Mouse (Mus musculus): ENCODE measurements at regions not wholly inside any gene's neighbourhood (a gene's known extent, or its start where the extent isn't known, plus 50 kb on each side); places are given as distances from the start of the nearest gene placed in this dataset.
A peak's percentile ranks its signal among the peaks of the same experiment; 100 is the strongest.

DNA sequence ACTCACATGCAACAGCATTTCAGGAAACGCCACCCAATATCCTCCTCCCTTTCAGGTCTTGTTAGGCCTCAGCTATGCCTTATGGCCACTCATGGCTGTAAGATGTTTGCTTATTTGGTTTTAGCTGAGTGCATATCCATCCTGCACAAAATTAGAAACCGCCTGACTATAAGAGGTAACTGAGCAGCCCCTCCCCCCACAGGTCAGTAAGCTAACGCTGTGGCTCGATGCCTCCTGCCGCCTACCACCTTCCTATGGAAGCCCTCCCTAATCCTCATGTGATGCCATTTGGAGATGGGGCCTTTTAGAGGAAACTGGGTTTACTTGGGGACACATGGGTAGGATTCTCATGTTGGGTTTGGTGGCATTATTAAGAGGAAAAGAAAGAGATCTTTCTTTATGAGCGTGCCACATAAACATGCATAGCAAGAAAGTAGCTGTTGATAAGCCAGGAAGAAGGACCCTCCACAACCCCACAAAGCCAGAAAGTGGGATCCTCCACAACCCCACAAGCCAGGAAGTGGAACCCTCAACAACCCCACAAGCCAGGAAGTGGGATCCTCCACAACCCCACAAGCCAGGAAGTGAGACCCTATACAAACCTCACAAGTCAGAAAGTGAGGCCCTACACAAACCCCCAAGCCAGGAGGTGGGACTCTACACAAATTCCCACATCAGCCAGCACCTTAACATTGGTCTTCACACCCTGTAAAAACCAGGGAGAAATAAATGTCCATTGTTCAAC lies 134.5 kb downstream of the Tmem17 start:
- TF ChIP-seq POLR2A (IDR thresholded peaks at IDR 0.05; ENCODE audit: borderline replicate concordance, extremely low read depth, insufficient read depth, insufficient read length, poor library complexity, severe bottlenecking): no peak
- TF ChIP-seq CTCF (IDR thresholded peaks at IDR 0.05; ENCODE audit: borderline replicate concordance, extremely low read depth, insufficient read depth, insufficient read length): no peak
- peak; percentile 32 for DNase-seq (ENCODE audit: low read depth)

DNA sequence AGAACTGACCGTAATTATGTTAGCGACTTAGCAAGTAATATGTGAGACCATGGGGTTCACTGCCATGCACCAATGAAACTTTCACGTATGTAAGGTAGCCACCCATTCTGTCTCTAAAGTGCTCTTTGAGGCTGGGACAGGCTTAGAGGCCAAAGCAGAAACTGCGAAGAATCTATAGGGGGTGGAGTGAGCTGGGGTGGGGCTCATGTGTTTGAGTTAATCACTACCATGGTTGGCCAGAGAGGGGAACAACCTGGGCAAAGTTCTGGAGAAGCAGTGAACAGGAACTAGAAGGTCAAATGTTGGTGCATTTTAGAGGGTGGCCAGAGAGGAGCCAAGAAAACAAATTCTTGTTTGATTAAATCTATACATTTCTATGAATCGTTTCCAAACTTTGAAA lies 136.4 kb downstream of the Tmem17 start:
- DNase-seq (ENCODE audit: low read depth): no peak
- TF ChIP-seq POLR2A (IDR thresholded peaks at IDR 0.05; ENCODE audit: borderline replicate concordance, extremely low read depth, insufficient read depth, insufficient read length, poor library complexity, severe bottlenecking): no peak
- no peak for TF ChIP-seq CTCF (IDR thresholded peaks at IDR 0.05; ENCODE audit: borderline replicate concordance, extremely low read depth, insufficient read depth, insufficient read length)

DNA sequence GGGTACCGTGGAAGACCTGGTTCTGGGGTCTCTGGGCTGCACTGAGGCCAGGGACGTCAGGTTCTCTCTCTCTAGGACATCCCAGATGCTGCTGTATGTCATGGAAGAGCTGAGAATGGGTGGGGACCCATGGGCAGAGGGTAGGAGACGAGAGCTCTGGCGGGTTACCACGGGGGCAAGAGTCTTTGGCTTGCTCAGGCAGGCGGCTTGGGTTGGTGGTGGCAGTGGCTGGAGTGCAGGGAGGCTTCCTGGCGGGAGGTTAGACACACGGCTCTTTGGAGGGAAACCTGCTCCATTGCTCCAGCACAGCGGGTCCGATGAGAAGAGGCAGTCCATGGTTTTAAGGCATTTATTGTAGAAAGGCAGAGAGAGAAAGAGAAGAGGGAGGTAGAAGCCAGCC lies 138.9 kb downstream of the Tmem17 start:
- TF ChIP-seq POLR2A (IDR thresholded peaks at IDR 0.05; ENCODE audit: borderline replicate concordance, extremely low read depth, insufficient read depth, insufficient read length, poor library complexity, severe bottlenecking) (no peak), CTCF (IDR thresholded peaks at IDR 0.05; ENCODE audit: borderline replicate concordance, extremely low read depth, insufficient read depth, insufficient read length) (no peak)
- no peak for DNase-seq (ENCODE audit: low read depth)

DNA sequence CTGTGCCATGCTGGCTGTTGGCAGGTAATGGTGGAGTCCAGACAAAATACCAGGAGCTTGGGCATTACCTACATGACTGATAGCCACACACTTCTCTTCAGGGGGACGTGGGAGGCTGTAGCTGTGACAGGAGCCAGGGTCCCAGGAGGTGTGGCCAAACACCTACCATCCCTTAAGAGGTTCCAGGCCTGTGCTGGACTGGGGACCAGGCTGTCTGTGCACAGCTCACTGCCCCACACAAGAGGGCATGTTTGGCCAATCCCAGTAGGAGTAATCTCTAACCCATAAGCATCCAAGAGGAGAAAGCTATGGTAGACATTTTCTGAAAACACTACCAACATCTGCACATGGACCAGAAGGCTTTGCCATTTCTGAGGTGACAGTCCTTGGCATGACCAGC lies 139.4 kb downstream of the Tmem17 start:
- no peak for TF ChIP-seq CTCF (IDR thresholded peaks at IDR 0.05; ENCODE audit: borderline replicate concordance, extremely low read depth, insufficient read depth, insufficient read length)
- no peak for TF ChIP-seq POLR2A (IDR thresholded peaks at IDR 0.05; ENCODE audit: borderline replicate concordance, extremely low read depth, insufficient read depth, insufficient read length, poor library complexity, severe bottlenecking)

DNA sequence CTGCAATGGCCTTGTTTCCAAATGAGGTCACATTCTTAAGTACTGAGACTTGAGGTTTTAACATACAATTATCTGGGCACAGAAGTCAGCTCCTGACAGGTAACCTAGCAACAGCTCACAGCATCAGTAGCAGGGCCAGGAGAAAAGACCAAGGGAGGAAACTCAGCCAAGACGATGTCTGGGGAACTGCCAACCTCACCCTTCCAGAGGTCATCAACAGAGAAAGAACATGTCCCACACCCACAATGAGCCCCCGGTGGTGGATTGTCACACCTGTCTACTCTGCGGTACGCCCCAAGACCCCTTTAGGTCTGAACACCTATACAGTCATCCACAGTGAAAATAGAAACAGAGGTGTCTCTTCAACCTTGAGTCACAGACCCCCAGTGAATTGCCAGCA lies 140.0 kb downstream of the Tmem17 start:
- DNase-seq (ENCODE audit: low read depth): no peak
- TF ChIP-seq CTCF (IDR thresholded peaks at IDR 0.05; ENCODE audit: borderline replicate concordance, extremely low read depth, insufficient read depth, insufficient read length): no peak
- TF ChIP-seq POLR2A (IDR thresholded peaks at IDR 0.05; ENCODE audit: borderline replicate concordance, extremely low read depth, insufficient read depth, insufficient read length, poor library complexity, severe bottlenecking): no peak

More for the DNA sequence above, 139.4 kb downstream of the Tmem17 start:
- no peak for DNase-seq (ENCODE audit: low read depth)

DNA sequence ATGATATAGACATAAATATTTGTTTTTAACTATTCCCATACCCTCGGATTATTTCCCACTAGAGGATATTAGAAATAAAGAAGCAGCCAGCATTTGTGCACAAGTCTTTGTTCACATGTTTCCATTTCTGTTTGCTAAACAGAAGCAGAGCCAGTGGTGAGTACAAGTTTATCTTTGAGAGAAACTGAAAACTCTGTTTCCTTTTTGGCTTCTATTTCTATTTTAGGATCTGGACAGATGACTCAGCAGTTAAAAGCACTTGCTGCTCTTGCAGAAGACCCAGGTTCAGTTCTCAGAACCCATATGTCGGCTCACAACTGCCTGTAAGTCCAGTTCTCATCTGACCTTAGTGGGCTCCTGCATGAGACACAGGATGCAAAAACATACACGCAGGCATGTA lies 141.0 kb downstream of the Tmem17 start:
- no peak for DNase-seq (ENCODE audit: low read depth)
- no peak for TF ChIP-seq POLR2A (IDR thresholded peaks at IDR 0.05; ENCODE audit: borderline replicate concordance, extremely low read depth, insufficient read depth, insufficient read length, poor library complexity, severe bottlenecking)
- TF ChIP-seq CTCF (IDR thresholded peaks at IDR 0.05; ENCODE audit: borderline replicate concordance, extremely low read depth, insufficient read depth, insufficient read length): no peak

DNA sequence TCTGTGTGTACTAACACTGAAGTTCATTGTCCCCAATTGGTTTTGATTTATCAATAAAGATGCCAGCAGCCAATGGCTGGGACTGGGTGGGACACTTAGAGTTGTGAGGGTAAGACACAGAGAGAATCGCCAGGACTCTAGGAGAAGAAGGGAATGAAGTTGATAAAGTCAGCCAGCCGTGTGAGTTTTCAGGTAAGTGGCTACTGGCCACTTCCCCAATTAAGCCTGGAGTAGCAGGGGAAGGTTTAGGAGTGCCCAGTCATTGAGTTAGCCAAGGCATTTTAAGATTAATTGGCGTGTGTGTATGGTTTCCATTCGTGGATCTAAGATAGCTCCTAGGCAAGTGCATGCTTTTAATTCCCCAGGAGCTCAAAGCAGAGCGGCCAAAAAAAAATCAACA lies 141.5 kb downstream of the Tmem17 start:
- no peak for TF ChIP-seq CTCF (IDR thresholded peaks at IDR 0.05; ENCODE audit: borderline replicate concordance, extremely low read depth, insufficient read depth, insufficient read length)
- TF ChIP-seq POLR2A (IDR thresholded peaks at IDR 0.05; ENCODE audit: borderline replicate concordance, extremely low read depth, insufficient read depth, insufficient read length, poor library complexity, severe bottlenecking): no peak
- no peak for DNase-seq (ENCODE audit: low read depth)

DNA sequence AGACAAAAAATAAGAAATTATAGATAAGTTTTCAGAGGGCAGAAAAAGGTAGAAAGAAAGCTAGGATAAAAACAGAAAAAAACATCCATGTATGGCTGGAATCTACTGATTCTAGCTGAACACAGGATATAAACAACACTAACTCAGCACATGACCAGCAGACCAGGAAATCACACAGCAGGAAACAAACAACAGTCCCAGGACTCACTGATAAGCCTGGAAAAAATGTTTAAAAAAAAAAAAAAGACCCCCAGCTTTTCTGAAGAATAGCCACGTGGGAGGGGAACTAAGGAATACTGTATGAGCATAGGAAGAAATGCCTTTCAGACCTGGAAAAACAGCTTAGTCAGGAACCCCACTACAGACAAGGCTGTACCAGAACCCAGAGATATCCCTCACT lies 145.7 kb downstream of the Tmem17 start:
- TF ChIP-seq POLR2A (IDR thresholded peaks at IDR 0.05; ENCODE audit: borderline replicate concordance, extremely low read depth, insufficient read depth, insufficient read length, poor library complexity, severe bottlenecking) (no peak), CTCF (IDR thresholded peaks at IDR 0.05; ENCODE audit: borderline replicate concordance, extremely low read depth, insufficient read depth, insufficient read length) (no peak)
- no peak for DNase-seq (ENCODE audit: low read depth)

DNA sequence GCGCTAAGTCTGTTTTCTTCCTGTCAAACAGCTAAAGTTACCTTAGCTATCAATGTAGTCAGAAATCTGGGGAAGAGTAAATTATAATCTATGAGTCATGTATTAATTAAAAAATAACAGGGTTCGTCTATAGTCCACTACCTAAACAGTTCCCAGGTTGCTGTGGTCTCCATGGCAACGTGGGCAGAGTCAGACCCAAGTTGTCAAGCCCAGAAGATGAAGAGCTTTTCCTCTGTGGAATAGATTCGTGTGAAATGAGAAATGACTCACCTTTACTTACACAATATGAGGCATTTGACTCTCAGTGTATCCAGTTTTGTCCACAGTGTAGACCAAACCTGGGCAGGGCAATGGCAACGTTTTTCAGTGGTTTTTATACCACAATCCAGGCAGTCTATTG lies 149.2 kb downstream of the Tmem17 start:
- peak; percentile 20 for DNase-seq (ENCODE audit: low read depth)
- TF ChIP-seq CTCF (IDR thresholded peaks at IDR 0.05; ENCODE audit: borderline replicate concordance, extremely low read depth, insufficient read depth, insufficient read length): no peak
- no peak for TF ChIP-seq POLR2A (IDR thresholded peaks at IDR 0.05; ENCODE audit: borderline replicate concordance, extremely low read depth, insufficient read depth, insufficient read length, poor library complexity, severe bottlenecking)

DNA sequence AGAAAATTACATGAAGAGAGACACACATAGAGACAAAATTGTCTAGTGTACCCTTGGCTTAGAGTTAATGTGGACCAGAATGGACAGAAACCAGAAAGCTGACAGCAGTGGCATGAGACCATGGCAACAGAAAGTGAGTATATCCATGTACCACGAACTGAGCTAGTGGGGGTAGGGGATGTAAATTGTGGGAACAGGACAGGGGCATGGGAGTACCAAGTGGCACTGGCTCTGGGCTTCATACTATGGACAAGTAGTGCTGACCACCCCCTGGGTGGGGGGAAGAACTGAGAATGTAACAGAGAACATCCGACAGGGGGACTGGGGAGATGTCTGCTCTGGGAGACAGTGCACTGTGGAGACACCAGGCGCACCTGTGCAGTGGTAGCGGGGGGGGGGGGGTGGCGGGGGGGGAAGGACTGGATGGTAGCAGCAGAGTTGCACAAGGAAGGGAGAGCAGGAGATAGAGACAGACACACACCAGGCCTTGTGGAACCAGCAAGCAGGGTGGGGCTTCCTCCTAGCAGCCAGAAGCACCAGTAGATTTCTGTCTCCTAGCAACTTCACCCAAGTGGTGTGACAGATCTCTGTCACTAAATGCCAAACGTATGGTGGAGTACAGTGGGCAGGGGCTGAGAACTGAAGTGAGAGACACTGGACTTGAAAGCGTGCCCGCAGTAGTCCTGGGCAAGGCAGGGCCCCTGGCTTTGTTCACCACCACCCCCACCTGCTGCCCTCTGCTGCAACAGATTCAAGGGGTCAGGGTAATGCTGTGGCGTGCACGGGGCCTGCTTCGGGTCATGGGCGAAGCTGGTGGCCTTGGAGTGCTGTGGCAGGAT lies 150.0 kb downstream of the Tmem17 start:
- peak; percentile 38 for DNase-seq (ENCODE audit: low read depth)
- TF ChIP-seq CTCF (IDR thresholded peaks at IDR 0.05; ENCODE audit: borderline replicate concordance, extremely low read depth, insufficient read depth, insufficient read length) (no peak), POLR2A (IDR thresholded peaks at IDR 0.05; ENCODE audit: borderline replicate concordance, extremely low read depth, insufficient read depth, insufficient read length, poor library complexity, severe bottlenecking) (no peak)

DNA sequence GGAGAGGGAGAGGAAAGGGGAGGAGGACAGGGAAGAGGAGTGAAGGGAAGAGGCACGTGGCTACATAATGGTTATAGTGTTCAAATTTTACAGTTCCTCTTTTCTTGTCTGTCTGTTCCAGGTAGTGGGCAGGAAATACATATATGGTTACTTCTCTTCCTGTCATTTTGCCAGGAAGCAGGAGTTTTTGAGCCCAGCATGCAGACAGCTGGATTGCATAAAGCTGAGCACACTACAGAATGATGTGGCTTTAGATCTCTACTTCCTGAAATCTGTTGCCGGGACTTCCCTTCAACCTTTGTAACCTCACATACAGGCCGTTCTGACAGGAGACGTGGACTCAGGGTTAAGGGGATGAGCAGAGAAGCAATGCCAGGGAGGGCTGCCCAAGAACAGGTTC lies 154.1 kb downstream of the Tmem17 start:
- TF ChIP-seq POLR2A (IDR thresholded peaks at IDR 0.05; ENCODE audit: borderline replicate concordance, extremely low read depth, insufficient read depth, insufficient read length, poor library complexity, severe bottlenecking) (no peak), CTCF (IDR thresholded peaks at IDR 0.05; ENCODE audit: borderline replicate concordance, extremely low read depth, insufficient read depth, insufficient read length) (no peak)
- no peak for DNase-seq (ENCODE audit: low read depth)

All from brain, embryonic 14.5 days (tissue).